Mouse (Mus musculus) limb, embryonic 11.5 days (tissue): ENCODE results near the gene Gm5269. TPM values are rescaled to one million over a fixed set of nuclear protein-coding genes. Genes with fewer than 3 reads are reported as not detected.
A peak's percentile ranks its signal among the peaks of the same experiment; 100 is the strongest.

Source experiments
- ATAC-seq: fragments of 200-750 bp; cut with Nextera tagmentation; 2 replicates; pipeline ENCODE4 v1.8.0; 2017; ENCODE audit warnings: low read depth; ENCODE audit not compliant: insufficient number of reproducible peaks, low FRiP score, low TSS enrichment
- DNase-seq: peaks from one replicate; pipeline ENCODE4 v3.0.0-alpha.2; 2015; ENCODE audit warnings: low spot score
- H3K27ac ChIP-seq: fragments of 300-500 bp; sonication (generic); replicated peaks from 2 replicates; pipeline ENCODE4 v1.5.1; 2014; ENCODE audit warnings: low read depth, mild to moderate bottlenecking, low read length
- H3K27me3 ChIP-seq: fragments of 300-500 bp; sonication (generic); 2 replicates; pipeline ENCODE4 v1.6.1; 2014; ENCODE audit warnings: mild to moderate bottlenecking, low read length, mixed read lengths; ENCODE audit not compliant: control insufficient read depth, insufficient read depth
- H3K36me3 ChIP-seq: fragments of 300-500 bp; sonication (generic); 2 replicates; pipeline ENCODE4 v1.6.1; 2014; ENCODE audit warnings: mild to moderate bottlenecking, low read length, moderate library complexity, mixed read lengths; ENCODE audit not compliant: control insufficient read depth, insufficient read depth
- H3K4me1 ChIP-seq: fragments of 300-500 bp; sonication (generic); 2 replicates; pipeline ENCODE4 v1.6.1; 2014; ENCODE audit warnings: low read length, mixed read lengths; ENCODE audit not compliant: control insufficient read depth, insufficient read depth
- H3K4me2 ChIP-seq: fragments of 300-500 bp; sonication (generic); 2 replicates; pipeline ENCODE4 v1.6.1; 2014; ENCODE audit warnings: low read depth, mild to moderate bottlenecking, moderate library complexity; ENCODE audit not compliant: severe bottlenecking
- H3K4me3 ChIP-seq: fragments of 300-500 bp; sonication (generic); 2 replicates; pipeline ENCODE4 v1.5.1; 2014; ENCODE audit warnings: low read depth, low read length
- H3K9ac ChIP-seq: fragments of 300-500 bp; sonication (generic); 2 replicates; pipeline ENCODE4 v1.6.1; 2014; ENCODE audit warnings: mild to moderate bottlenecking, low read length
- H3K9me3 ChIP-seq: fragments of 300-500 bp; sonication (generic); 2 replicates; pipeline ENCODE4 v1.6.1; 2016; ENCODE audit warnings: low read length; ENCODE audit not compliant: control insufficient read depth
- WGBS: fragments of 180-500 bp; shearing (Covaris S2); extraction: QIAGEN DNeasy Blood & Tissue Kit; methylation state at CpG from one replicate; pipeline ENCODE4 v1.1.7; 2014; 5-methylcytosine and 5-hydroxymethylcytosine counted together
- polyA plus RNA-seq: library from polyadenylated mRNA; unstranded; fragments of >200 nt; fragmentation: Nextera tagmentation; extraction: Ambion mirVana; gene quantifications from 2 replicates; pipeline ENCODE4 v1.2.1, GENCODE M21; 2014

The Gm5269 gene
- polyA plus RNA-seq, 1 experiment from 2014 or later: not detected

DNA sequence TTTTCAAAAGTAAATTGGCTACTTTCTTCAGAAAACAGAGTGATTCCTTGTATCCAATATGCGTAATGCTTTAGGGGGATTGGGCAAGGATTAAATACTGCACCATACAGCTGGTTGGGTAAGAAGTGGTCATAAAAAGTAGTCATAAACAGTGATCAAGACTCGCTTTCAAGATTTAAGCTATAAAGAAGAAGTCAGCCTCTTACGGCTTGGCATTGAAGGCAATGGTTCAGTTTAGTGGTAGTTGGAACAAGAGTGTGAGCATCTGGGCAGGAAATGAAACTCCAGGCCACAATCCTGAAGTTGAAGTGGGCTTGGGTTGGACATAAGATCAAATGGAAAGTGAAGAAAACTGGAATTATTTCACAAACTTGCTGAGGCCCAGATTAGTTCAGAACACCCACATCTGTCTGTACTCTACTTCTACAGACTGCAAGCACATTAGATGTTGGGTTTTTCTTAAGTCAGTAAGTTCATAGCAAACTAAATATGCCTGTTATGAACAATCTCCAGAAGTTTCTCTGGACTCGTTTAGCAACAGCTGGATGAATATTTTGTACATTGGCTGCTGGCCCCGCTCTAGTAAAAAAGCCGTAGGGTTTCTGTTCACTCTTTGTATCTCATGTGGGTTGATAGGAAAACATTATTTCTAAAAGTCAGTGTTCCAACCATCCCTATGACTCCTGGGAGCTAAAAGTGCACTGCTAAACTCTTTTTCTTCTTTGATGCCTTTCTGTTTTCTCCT is 4.3 kb upstream of the Gm5269 start:
- peak; percentile 31; the same call in 1 of the 2 replicates for ATAC-seq
- no peak for DNase-seq

GRCm38 (mm10) chr1:45891986-45892385 is 1.9 kb upstream of the Gm5269 start:
- Histone ChIP-seq H3K4me1 (peaks cover 2% of the 10 kb centered on the region; the same call in 1 of the 2 replicates), H3K27me3 (no peaks in the 10 kb centered on the region), H3K9me3 (no peaks in the 10 kb centered on the region), H3K27ac (no peak overlapping the region), H3K36me3 (no peaks in the 10 kb centered on the region), H3K4me2 (no peak overlapping the region), H3K4me3 (no peak overlapping the region), H3K9ac (no peak overlapping the region)
- DNase-seq (no peak), ATAC-seq (no peak)
- 54% methylated on average over 2 of the region's 2 CpGs for WGBS

More for the DNA sequence above, 4.3 kb upstream of the Gm5269 start:
- Histone ChIP-seq H3K27ac (no peak overlapping the region), H3K27me3 (no peaks in the 10 kb centered on the region), H3K4me2 (no peak overlapping the region), H3K4me1 (no peaks in the 10 kb centered on the region; the same call in 1 of the 2 replicates), H3K36me3 (no peaks in the 10 kb centered on the region), H3K4me3 (no peak overlapping the region), H3K9me3 (no peaks in the 10 kb centered on the region), H3K9ac (no peak overlapping the region)
- 53% methylated on average over 6 of the region's 6 CpGs for WGBS

GRCm38 (mm10) chr1:45886800-45887199 is 3.3 kb downstream of the Gm5269 start:
- H3K9me3 ChIP-seq: no peaks in the 10 kb centered on the region
- H3K4me3 ChIP-seq: no peak overlapping the region
- H3K4me2 ChIP-seq: no peak overlapping the region
- H3K4me1 ChIP-seq: 0 out of 2 replicates have a peak, but pooled peaks cover 2% of the 10 kb centered on the region
- no peak for DNase-seq
- no peak overlapping the region for H3K9ac ChIP-seq
- H3K27ac ChIP-seq: no peak overlapping the region
- H3K36me3 ChIP-seq: no peaks in the 10 kb centered on the region
- 83% methylated on average over 9 of the region's 9 CpGs for WGBS
- H3K27me3 ChIP-seq: no peaks in the 10 kb centered on the region
- no peak for ATAC-seq

DNA sequence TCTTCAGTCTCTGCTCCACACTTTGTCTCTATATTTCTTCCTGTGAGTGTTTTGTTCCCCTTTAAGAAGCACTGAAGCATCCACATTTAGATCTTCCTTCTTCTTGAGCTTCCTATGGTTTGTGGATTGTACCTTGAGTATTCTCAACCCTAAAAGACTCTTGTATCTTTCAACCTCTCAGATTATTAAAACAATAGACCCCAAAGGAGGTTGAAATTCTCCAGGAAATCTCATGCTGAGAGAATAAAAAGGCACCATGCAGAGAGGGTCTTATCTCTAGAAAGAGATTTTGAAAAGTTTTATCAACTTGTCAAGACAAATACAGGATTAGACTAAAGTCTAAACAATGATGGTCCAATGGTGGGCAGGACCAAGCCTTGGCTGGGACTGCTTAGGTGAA is 6.7 kb downstream of the Gm5269 start:
- H3K27me3 ChIP-seq: no peaks in the 10 kb centered on the region
- no peak overlapping the region for H3K4me2 ChIP-seq
- no peaks in the 10 kb centered on the region for H3K36me3 ChIP-seq

GRCm38 (mm10) chr1:45882076-45882475 is 8.0 kb downstream of the Gm5269 start:
- ATAC-seq: no peak
- Histone ChIP-seq H3K27ac (no peak overlapping the region), H3K27me3 (no peaks in the 10 kb centered on the region), H3K9ac (no peak overlapping the region), H3K4me2 (no peak overlapping the region), H3K4me1 (no peaks in the 10 kb centered on the region), H3K36me3 (no peaks in the 10 kb centered on the region), H3K4me3 (no peak overlapping the region), H3K9me3 (no peaks in the 10 kb centered on the region)
- WGBS: 30% methylated on average over 6 of the region's 6 CpGs
- DNase-seq: no peak

More for the DNA sequence above, 6.7 kb downstream of the Gm5269 start:
- ATAC-seq: no peak
- no peaks in the 10 kb centered on the region for H3K4me1 ChIP-seq
- no peak overlapping the region for H3K4me3 ChIP-seq
- DNase-seq: no peak
- no peak overlapping the region for H3K27ac ChIP-seq
- H3K9ac ChIP-seq: no peak overlapping the region
- no peaks in the 10 kb centered on the region for H3K9me3 ChIP-seq

DNA sequence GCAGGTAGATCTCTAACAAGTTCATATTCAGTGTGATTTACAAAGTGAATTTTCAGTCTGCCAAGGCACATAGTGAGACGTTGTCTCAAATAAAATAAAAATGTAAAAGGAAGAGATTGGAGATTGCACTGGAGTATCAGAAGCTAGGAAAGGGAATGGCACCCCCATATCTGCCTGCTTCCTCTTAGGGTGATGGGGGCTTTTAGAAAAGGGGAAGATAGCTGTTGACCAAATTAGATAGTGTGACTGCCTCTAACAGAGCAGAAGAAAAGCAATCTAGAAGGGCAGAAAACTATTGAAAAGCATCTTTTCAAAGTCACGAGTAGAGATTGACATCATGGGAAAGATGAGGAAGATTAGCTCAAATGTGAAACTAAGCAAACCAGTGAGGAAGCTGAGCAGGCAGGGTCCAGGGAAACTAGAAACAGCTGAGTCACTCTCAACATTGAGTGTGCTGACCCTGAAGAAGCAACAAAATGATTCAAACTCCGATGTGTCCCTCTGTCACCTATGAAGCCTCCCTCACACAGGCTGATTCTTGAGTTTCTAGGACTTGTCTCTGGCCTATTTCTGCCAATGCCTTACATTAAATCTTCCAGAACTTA is 8.7 kb downstream of the Gm5269 start:
- Histone ChIP-seq H3K27me3 (no peaks in the 10 kb centered on the region), H3K4me1 (no peaks in the 10 kb centered on the region), H3K9me3 (no peaks in the 10 kb centered on the region), H3K36me3 (no peaks in the 10 kb centered on the region), H3K9ac (no peak overlapping the region), H3K4me3 (no peak overlapping the region), H3K27ac (no peak overlapping the region), H3K4me2 (no peak overlapping the region)
- 85% methylated on average over 3 of the region's 3 CpGs for whole genome bisulfite sequencing
- no peak for ATAC-seq
- DNase-seq: no peak

DNA sequence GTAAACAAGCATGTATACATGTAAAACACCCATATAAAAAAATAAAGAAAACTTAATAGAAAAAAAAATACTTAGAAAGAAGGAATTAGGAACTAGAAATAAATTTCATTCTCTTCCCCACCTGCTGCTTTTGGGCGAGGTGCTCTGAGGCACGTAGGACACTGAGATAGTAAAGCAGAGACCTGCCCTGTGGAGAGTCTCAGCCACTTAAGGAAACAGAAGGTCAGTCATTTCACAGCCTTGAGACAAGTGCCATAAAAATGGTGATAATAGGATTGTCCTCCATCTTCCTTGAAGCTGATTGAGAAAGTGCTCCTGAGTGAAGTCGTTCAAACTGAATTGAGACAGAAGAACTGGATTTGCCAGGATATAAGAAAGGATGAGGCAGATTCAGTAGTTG is 12.6 kb downstream of the Gm5269 start:
- Histone ChIP-seq H3K4me3 (no peak overlapping the region), H3K27ac (no peak overlapping the region), H3K9me3 (no peaks in the 10 kb centered on the region), H3K4me1 (no peaks in the 10 kb centered on the region), H3K4me2 (no peak overlapping the region), H3K9ac (no peak overlapping the region), H3K36me3 (no peaks in the 10 kb centered on the region), H3K27me3 (no peaks in the 10 kb centered on the region)
- 62% methylated on average over 3 of the region's 3 CpGs for WGBS
- DNase-seq (no peak), ATAC-seq (no peak)

DNA sequence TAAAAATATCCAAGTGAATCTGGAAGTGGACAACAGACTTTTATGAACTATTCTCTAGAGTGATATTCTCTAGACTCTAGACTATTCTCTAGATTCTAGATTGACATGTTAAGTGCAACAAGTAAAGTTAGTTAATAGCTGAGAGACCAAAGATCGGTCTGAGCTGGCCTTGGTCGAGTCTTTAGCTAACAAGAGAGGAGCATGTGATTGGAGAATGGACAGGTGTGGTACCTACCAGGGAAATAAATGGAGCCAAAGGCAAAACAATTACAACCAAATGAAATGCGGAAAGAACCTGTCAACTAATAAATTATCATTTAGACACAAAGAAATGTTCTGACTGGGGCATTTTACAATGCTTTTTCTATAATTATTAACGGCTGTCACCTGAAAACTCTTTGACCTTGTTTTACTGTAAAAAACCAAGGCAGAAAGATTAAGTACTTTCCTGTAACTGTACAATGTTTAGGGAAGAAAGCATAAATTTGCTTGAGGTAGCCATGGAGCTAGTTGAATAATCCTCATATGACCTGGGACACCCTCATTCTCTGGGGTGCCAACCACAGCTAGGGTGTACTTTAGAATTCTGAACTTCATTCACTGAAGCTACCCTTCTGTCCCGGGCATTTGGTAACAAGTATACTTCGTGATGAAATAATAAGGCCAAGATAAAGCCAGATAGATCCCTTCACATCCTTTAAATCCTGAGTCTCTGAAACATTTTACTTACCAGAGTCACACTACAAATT is 13.4 kb downstream of the Gm5269 start:
- no peak overlapping the region for H3K9ac ChIP-seq
- H3K4me3 ChIP-seq: no peak overlapping the region
- H3K36me3 ChIP-seq: no peaks in the 10 kb centered on the region
- no peaks in the 10 kb centered on the region for H3K27me3 ChIP-seq
- whole genome bisulfite sequencing: 83% methylated on average over 6 of the region's 6 CpGs
- H3K4me2 ChIP-seq: no peak overlapping the region
- H3K27ac ChIP-seq: no peak overlapping the region
- no peak for ATAC-seq
- H3K4me1 ChIP-seq: no peaks in the 10 kb centered on the region
- H3K9me3 ChIP-seq: no peaks in the 10 kb centered on the region
- no peak for DNase-seq
